Mouse (Mus musculus): ENCODE measurements at regions not wholly inside any gene's neighbourhood (a gene's known extent, or its start where the extent isn't known, plus 50 kb on each side); places are given as distances from the start of the nearest gene placed in this dataset.

GRCm38 (mm10) chrX:11512439-11512838 lies 184.8 kb downstream of the H2al1j start:
- TF ChIP-seq POLR2A (IDR thresholded peaks at IDR 0.05; ENCODE audit: low read depth, low read length) (no peak), CTCF (IDR thresholded peaks at IDR 0.05; ENCODE audit: extremely low read depth, insufficient read length, insufficient replicate concordance, low read depth, low read length) (no peak)
- Histone ChIP-seq H3K4me1 (ENCODE audit: control insufficient read depth, insufficient read depth, insufficient read length, low read length) (no peaks in the 10 kb centered on the region), H3K27me3 (ENCODE audit: control insufficient read depth, insufficient read depth, low read length) (no peaks in the 10 kb centered on the region), H3K36me3 (ENCODE audit: control insufficient read depth, insufficient read depth, low read length) (no peaks in the 10 kb centered on the region), H3K4me3 (ENCODE audit: low read depth, low read length) (no peak overlapping the region), H3K27ac (ENCODE audit: insufficient read depth, low read depth, low read length) (no peak overlapping the region)
- 31% methylated on average over 5 of the region's 5 CpGs for WGBS

- Histone ChIP-seq H3K36me3 (ENCODE audit: control insufficient read depth, insufficient read depth, low read length) (no peaks in the 10 kb centered on the region), H3K4me3 (ENCODE audit: low read depth, low read length) (no peak overlapping the region), H3K27ac (ENCODE audit: insufficient read depth, low read depth, low read length) (no peak overlapping the region), H3K4me1 (ENCODE audit: control insufficient read depth, insufficient read depth, insufficient read length, low read length) (no peaks in the 10 kb centered on the region), H3K27me3 (ENCODE audit: control insufficient read depth, insufficient read depth, low read length) (no peaks in the 10 kb centered on the region)
- TF ChIP-seq POLR2A (IDR thresholded peaks at IDR 0.05; ENCODE audit: low read depth, low read length) (no peak), CTCF (IDR thresholded peaks at IDR 0.05; ENCODE audit: extremely low read depth, insufficient read length, insufficient replicate concordance, low read depth, low read length) (no peak)
- WGBS = 54% methylated on average over 4 of the region's 4 CpGs
Observed at GRCm38 (mm10) chrX:11512928-11513327, 185.3 kb downstream of the H2al1j start.

- H3K27ac ChIP-seq (ENCODE audit: insufficient read depth, low read depth, low read length) = no peak overlapping the region
- no peak for TF ChIP-seq POLR2A (IDR thresholded peaks at IDR 0.05; ENCODE audit: low read depth, low read length)
- no peak for TF ChIP-seq CTCF (IDR thresholded peaks at IDR 0.05; ENCODE audit: extremely low read depth, insufficient read length, insufficient replicate concordance, low read depth, low read length)
- H3K4me3 ChIP-seq (ENCODE audit: low read depth, low read length) = no peak overlapping the region
- H3K36me3 ChIP-seq (ENCODE audit: control insufficient read depth, insufficient read depth, low read length) = no peaks in the 10 kb centered on the region
- H3K4me1 ChIP-seq (ENCODE audit: control insufficient read depth, insufficient read depth, insufficient read length, low read length) = no peaks in the 10 kb centered on the region
- no peaks in the 10 kb centered on the region for H3K27me3 ChIP-seq (ENCODE audit: control insufficient read depth, insufficient read depth, low read length)
- WGBS = 34% methylated on average over 4 of the region's 4 CpGs
Observed at GRCm38 (mm10) chrX:11523791-11524190, 196.2 kb downstream of the H2al1j start.

GRCm38 (mm10) chrX:11525326-11525725 lies 197.7 kb downstream of the H2al1j start:
- H3K27ac ChIP-seq (ENCODE audit: insufficient read depth, low read depth, low read length) = no peak overlapping the region
- H3K4me3 ChIP-seq (ENCODE audit: low read depth, low read length) = no peak overlapping the region
- no peak for TF ChIP-seq CTCF (IDR thresholded peaks at IDR 0.05; ENCODE audit: extremely low read depth, insufficient read length, insufficient replicate concordance, low read depth, low read length)
- no peak for TF ChIP-seq POLR2A (IDR thresholded peaks at IDR 0.05; ENCODE audit: low read depth, low read length)
- no peaks in the 10 kb centered on the region for H3K36me3 ChIP-seq (ENCODE audit: control insufficient read depth, insufficient read depth, low read length)
- no peaks in the 10 kb centered on the region for H3K27me3 ChIP-seq (ENCODE audit: control insufficient read depth, insufficient read depth, low read length)
- WGBS = 75% methylated on average over 8 of the region's 8 CpGs
- H3K4me1 ChIP-seq (ENCODE audit: control insufficient read depth, insufficient read depth, insufficient read length, low read length) = no peaks in the 10 kb centered on the region

GRCm38 (mm10) chrX:11528589-11528988 lies 201.0 kb downstream of the H2al1j start:
- TF ChIP-seq POLR2A (IDR thresholded peaks at IDR 0.05; ENCODE audit: low read depth, low read length) = no peak
- TF ChIP-seq CTCF (IDR thresholded peaks at IDR 0.05; ENCODE audit: extremely low read depth, insufficient read length, insufficient replicate concordance, low read depth, low read length) = no peak
- 47% methylated on average over 5 of the region's 5 CpGs for WGBS

GRCm38 (mm10) chrX:11529221-11529620 lies 201.6 kb downstream of the H2al1j start:
- no peak overlapping the region for H3K27ac ChIP-seq (ENCODE audit: insufficient read depth, low read depth, low read length)
- 71% methylated on average over 3 of the region's 3 CpGs for WGBS
- TF ChIP-seq POLR2A (IDR thresholded peaks at IDR 0.05; ENCODE audit: low read depth, low read length) (no peak), CTCF (IDR thresholded peaks at IDR 0.05; ENCODE audit: extremely low read depth, insufficient read length, insufficient replicate concordance, low read depth, low read length) (no peak)
- no peaks in the 10 kb centered on the region for H3K4me1 ChIP-seq (ENCODE audit: control insufficient read depth, insufficient read depth, insufficient read length, low read length)
- H3K27me3 ChIP-seq (ENCODE audit: control insufficient read depth, insufficient read depth, low read length) = no peaks in the 10 kb centered on the region
- H3K36me3 ChIP-seq (ENCODE audit: control insufficient read depth, insufficient read depth, low read length) = no peaks in the 10 kb centered on the region
- no peak overlapping the region for H3K4me3 ChIP-seq (ENCODE audit: low read depth, low read length)

More at GRCm38 (mm10) chrX:11528589-11528988, 201.0 kb downstream of the H2al1j start:
- no peaks in the 10 kb centered on the region for H3K36me3 ChIP-seq (ENCODE audit: control insufficient read depth, insufficient read depth, low read length)
- no peaks in the 10 kb centered on the region for H3K27me3 ChIP-seq (ENCODE audit: control insufficient read depth, insufficient read depth, low read length)
- no peak overlapping the region for H3K4me3 ChIP-seq (ENCODE audit: low read depth, low read length)
- no peaks in the 10 kb centered on the region for H3K4me1 ChIP-seq (ENCODE audit: control insufficient read depth, insufficient read depth, insufficient read length, low read length)
- H3K27ac ChIP-seq (ENCODE audit: insufficient read depth, low read depth, low read length) = no peak overlapping the region

- Histone ChIP-seq H3K4me3 (ENCODE audit: low read depth, low read length) (no peak overlapping the region), H3K4me1 (ENCODE audit: control insufficient read depth, insufficient read depth, insufficient read length, low read length) (no peaks in the 10 kb centered on the region), H3K36me3 (ENCODE audit: control insufficient read depth, insufficient read depth, low read length) (no peaks in the 10 kb centered on the region), H3K27me3 (ENCODE audit: control insufficient read depth, insufficient read depth, low read length) (no peaks in the 10 kb centered on the region), H3K27ac (ENCODE audit: insufficient read depth, low read depth, low read length) (no peak overlapping the region)
- TF ChIP-seq POLR2A (IDR thresholded peaks at IDR 0.05; ENCODE audit: low read depth, low read length) = no peak
- no peak for TF ChIP-seq CTCF (IDR thresholded peaks at IDR 0.05; ENCODE audit: extremely low read depth, insufficient read length, insufficient replicate concordance, low read depth, low read length)
- WGBS = 85% methylated on average over 4 of the region's 4 CpGs
Observed at GRCm38 (mm10) chrX:11532817-11533216, 205.2 kb downstream of the H2al1j start.

- Histone ChIP-seq H3K27me3 (ENCODE audit: control insufficient read depth, insufficient read depth, low read length) (no peaks in the 10 kb centered on the region), H3K36me3 (ENCODE audit: control insufficient read depth, insufficient read depth, low read length) (no peaks in the 10 kb centered on the region), H3K27ac (ENCODE audit: insufficient read depth, low read depth, low read length) (no peak overlapping the region), H3K4me1 (ENCODE audit: control insufficient read depth, insufficient read depth, insufficient read length, low read length) (no peaks in the 10 kb centered on the region), H3K4me3 (ENCODE audit: low read depth, low read length) (no peak overlapping the region)
- 88% methylated on average over 8 of the region's 8 CpGs for WGBS
- TF ChIP-seq POLR2A (IDR thresholded peaks at IDR 0.05; ENCODE audit: low read depth, low read length) = no peak
- TF ChIP-seq CTCF (IDR thresholded peaks at IDR 0.05; ENCODE audit: extremely low read depth, insufficient read length, insufficient replicate concordance, low read depth, low read length) = no peak
Observed at GRCm38 (mm10) chrX:11533871-11534270, 206.2 kb downstream of the H2al1j start.
